Mouse (Mus musculus) embryo, embryonic 10.5 days (tissue): ENCODE data around the gene Gnl3l.
A peak's percentile ranks its signal among the peaks of the same experiment; 100 is the strongest.

Experiments used
- DNase-seq: peaks from one replicate; pipeline ENCODE4 v3.0.0-alpha.2; 2015; ENCODE audit warnings: low spot score

Gene Gnl3l

DNA sequence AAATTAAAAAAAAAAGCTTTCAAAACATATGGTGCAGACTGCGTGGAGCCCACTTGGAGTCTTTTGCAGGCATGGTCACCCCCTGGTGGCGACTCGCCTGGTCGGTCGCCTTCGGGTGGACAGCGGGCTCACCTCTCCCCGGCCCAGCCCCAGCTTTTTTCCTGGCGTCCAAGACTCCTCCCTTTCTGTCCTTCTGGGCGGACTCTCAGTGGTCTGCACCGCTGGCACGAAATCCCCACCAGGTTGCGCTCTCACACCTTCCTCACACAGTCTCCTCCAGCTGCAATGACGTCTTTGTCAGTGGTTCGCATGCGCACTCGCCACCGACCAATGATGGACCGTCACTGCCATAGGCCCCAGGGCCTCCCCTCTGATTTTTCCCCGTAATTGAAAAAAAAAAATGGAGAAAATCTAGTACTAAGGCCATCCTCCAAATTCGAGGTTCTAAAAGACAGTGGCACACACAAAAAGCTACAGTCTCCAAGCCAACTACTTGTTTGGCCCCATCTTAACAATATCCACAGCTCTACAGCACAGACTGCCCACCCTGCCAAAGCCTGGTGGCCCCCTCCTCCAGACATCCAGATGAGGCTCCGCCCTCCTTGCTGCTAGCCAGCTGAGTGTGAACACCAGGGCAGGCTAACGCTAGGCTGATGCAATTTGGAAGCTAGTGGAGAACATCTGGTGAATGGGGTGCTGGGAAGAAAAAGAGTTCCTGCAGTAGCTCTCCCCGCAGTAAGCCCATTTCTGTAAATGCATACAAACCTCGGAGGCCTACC lies 60.4 kb downstream of the Gnl3l start:
- peak; percentile 88 for DNase-seq

DNA sequence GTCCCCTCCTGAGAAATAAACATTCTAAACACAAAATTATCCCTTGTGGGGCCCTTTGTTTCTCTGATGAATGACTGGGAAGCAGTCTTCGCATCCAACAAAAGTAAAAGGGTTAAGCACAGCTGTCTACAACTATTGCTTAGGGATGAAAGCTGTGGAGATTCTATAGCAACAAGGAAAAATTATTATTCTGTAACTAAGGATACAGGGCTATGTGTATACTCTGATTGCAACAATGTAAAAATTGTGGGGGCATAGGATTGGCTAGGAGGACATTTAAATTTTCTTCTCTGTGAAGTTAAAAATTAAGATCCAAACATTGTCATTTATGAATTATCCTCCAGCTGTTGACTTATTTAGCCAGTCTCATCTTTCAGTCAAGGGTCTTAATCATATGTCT lies 61.1 kb downstream of the Gnl3l start:
- DNase-seq = no peak

DNA sequence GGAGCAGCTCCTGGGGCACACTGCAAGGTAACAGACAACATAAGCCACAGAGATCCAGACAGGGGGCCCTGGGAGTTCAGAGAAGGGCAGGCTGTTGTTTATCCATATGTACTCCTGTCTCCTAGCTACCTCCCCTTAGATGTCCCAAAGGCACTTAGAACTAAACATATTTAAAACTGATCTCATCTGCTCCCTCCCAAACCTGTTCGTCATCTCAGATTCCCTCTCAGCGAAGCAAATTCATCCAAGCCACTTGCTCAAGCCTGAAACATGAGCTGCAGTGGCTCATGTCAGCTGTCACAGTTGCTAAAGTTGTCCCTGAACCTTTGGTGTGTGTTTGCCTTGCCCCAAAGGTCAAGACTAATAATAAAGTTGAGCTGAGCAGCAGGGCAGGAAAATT lies 61.7 kb downstream of the Gnl3l start:
- peak; percentile 65 for DNase-seq

DNA sequence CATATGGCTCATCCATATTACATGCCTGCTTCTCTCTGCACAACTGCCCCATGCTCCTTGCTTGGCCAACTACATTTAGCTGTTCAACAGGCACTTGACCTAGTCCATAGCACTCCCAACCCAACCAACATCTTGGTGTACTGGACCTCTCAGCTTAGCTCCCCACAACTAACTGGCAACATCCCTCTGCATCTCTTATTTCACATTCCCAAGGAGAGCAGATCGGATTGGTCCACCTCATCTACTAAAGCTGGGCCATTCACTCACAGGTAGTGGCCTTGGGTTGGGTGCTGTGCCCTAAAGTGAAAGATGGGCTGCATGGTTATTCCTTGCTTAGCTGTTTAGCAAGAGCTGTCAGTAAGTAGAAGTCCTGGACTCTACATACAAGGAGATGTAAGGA lies 62.4 kb downstream of the Gnl3l start:
- no peak for DNase-seq
